Mouse (Mus musculus): ENCODE data around the gene H1foo. TPM values are rescaled to one million over a fixed set of nuclear protein-coding genes. Genes with fewer than 3 reads are reported as not detected.

Gene H1foo
- total RNA-seq, 2 experiments from 2014 or later = not detected

DNA sequence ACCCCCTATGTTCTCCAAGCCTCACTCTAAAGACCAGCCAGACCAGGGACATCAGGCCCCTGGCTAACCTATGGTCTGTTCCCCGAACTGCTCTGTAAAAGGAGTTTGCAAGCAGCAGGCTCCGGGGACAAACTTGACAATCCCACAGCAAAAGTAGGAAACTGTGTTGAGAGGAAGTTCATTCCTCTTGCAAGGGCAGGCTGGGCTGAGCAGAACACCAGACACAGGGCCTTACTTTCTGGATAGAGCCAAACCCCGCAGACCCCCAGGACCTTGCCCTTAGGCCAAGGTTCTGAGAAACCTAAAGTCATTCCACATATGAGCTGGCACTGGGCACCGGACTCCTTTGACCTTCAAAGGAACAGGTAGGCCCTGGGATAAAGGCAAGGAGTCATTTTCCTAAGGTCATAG lies 50.8 kb downstream of the H1foo start:
- ATAC-seq (replicated peaks; ENCODE audit: low FRiP score, low TSS enrichment, poor library complexity, severe bottlenecking) = no peak

DNA sequence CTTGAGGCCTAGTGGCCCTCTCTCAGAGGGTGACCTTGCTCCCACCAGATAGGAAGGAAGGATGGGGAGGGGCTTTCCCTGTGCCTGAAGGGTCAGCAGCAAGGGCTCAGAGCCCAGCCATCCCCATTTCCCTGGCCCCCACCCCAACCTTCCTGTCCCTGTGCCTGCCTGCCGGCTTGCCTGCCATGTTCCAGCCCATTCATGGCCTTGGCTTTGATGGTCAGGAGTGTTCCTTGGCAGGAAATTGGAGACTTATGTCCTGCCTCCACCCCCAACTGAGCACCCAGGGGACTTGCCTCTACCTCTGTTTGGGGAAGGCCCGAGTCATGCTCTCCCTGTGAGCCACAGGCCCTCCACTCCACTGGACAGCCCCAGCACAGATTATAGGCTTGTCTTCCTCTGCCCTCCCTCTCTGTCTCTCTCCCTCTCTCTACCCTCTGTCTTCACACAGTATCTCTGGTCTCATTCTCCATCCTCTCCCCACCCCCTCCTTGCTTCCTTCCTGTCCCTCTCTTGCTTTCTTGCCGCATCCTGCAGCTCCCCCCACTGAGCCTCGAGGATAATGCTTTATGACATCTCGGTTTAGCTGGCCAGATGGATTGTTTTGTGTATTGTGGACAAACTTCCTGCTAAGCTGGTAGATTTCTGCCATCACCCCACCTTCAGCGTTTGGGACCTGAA lies 51.6 kb downstream of the H1foo start:
- no peak for ATAC-seq (replicated peaks; ENCODE audit: low FRiP score, low TSS enrichment, poor library complexity, severe bottlenecking)

DNA sequence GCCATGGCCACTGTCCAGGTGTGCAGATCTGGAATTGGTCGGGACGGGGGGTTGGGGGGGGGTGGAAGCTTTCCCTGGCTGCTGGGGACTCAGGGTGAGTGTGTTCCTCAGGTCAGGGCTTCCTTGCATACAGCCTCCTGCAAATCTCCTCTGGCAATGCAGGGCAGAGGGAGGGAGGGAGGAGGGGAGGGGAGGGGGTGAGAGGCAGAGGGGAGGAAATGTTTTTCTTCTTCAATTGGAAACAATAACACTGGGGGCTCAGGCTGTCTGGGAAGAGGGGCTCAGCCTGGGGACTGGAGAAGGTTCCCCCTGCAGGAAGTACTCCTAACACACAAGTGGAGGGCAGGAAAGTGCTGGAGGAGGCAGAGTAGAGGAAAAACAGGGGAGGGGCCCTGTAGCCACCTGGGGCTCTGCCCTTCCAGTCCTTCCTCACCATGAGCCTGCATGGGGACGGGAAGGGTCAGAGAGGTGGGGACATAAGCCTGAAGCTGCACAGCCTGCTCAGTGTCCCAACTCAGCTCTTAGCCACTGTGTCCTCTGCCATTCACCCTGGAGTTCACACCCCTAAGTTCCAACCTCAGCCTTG lies 53.1 kb downstream of the H1foo start:
- no peak for ATAC-seq (replicated peaks; ENCODE audit: low FRiP score, low TSS enrichment, poor library complexity, severe bottlenecking)

GRCm38 (mm10) chr6:115998758-115999157 lies 54.0 kb downstream of the H1foo start:
- ATAC-seq (replicated peaks; ENCODE audit: low FRiP score, low TSS enrichment, poor library complexity, severe bottlenecking) = no peak

- ATAC-seq (replicated peaks; ENCODE audit: low FRiP score, low TSS enrichment, poor library complexity, severe bottlenecking) = no peak
Observed at GRCm38 (mm10) chr6:115999227-115999626, 54.5 kb downstream of the H1foo start.

Other genes starting within 250 kb of the H1foo start
- 27.1 and 36.9 TPM in 2 replicates for gene Tmem40, start 182.5 kb upstream of the H1foo start, total RNA-seq (2014; fragmentation: Nextera tagmentation)
- 24.0 and 36.5 TPM in 2 replicates for gene Tmem40, start 182.5 kb upstream of the H1foo start, total RNA-seq (2017)
- gene Cand2, start 170.4 kb upstream of the H1foo start, total RNA-seq (2014; fragmentation: Nextera tagmentation) = 0.54 and 2.1 TPM in 2 replicates
- gene Cand2, start 170.4 kb upstream of the H1foo start, total RNA-seq (2017) = 0.72 and 0.89 TPM in 2 replicates
- 5,043 and 6,230 TPM in 2 replicates for gene Rpl32, start 136.2 kb upstream of the H1foo start, total RNA-seq (2014; fragmentation: Nextera tagmentation)
- 5,746 and 6,785 TPM in 2 replicates for gene Rpl32, start 136.2 kb upstream of the H1foo start, total RNA-seq (2017)
- not detected in 2 replicates for gene Efcab12, start 106.5 kb upstream of the H1foo start, total RNA-seq (2014; fragmentation: Nextera tagmentation)
- 0.05 TPM in 1 of 2 replicates, not detected in the other for gene Efcab12, start 106.5 kb upstream of the H1foo start, total RNA-seq (2017)
- 12.6 and 25.6 TPM in 2 replicates for gene Mbd4, start 91.6 kb upstream of the H1foo start, total RNA-seq (2014; fragmentation: Nextera tagmentation)
- 18.9 and 19.9 TPM in 2 replicates for gene Mbd4, start 91.6 kb upstream of the H1foo start, total RNA-seq (2017)
- 0.49 and 1.8 TPM in 2 replicates for gene Ift122, start 91.5 kb upstream of the H1foo start, total RNA-seq (2014; fragmentation: Nextera tagmentation)
- 2.3 and 3.7 TPM in 2 replicates for gene Ift122, start 91.5 kb upstream of the H1foo start, total RNA-seq (2017)
- gene Rho, start 13.2 kb upstream of the H1foo start, total RNA-seq (2014; fragmentation: Nextera tagmentation) = not detected in 2 replicates
- not detected in 2 replicates for gene Rho, start 13.2 kb upstream of the H1foo start, total RNA-seq (2017)
- gene Plxnd1, start 50.1 kb downstream of the H1foo start, total RNA-seq (2014; fragmentation: Nextera tagmentation) = 0.72 and 1.6 TPM in 2 replicates
- 0.11 and 1.4 TPM in 2 replicates for gene Plxnd1, start 50.1 kb downstream of the H1foo start, total RNA-seq (2017)
- gene Tmcc1, start 248.5 kb downstream of the H1foo start, total RNA-seq (2014; fragmentation: Nextera tagmentation) = 9.1 and 12.1 TPM in 2 replicates
- 9.1 and 9.8 TPM in 2 replicates for gene Tmcc1, start 248.5 kb downstream of the H1foo start, total RNA-seq (2017)